Mouse (Mus musculus) G1E-ER4 (cell line): ENCODE data around the gene Nfu1. TPM values are rescaled to one million over a fixed set of nuclear protein-coding genes. Genes with fewer than 3 reads are reported as not detected.

Experiments used
- GATA1 ChIP-seq: IDR thresholded peaks from one replicate; pipeline ENCODE4 v1.8.0; 2012; ENCODE audit warnings: low read length, inconsistent platforms
- polyA plus RNA-seq: library from polyadenylated mRNA; stranded (reverse); fragments of >175 nt; gene quantifications from 2 replicates; pipeline ENCODE4 v1.2.3, GENCODE M21; 2012

Nfu1 gene
- polyA plus RNA-seq = 60.3 and 98.9 TPM in 2 replicates

- no peak for TF ChIP-seq GATA1
Measured at GRCm38 (mm10) chr6:87008887-87009286, at the start of gene Nfu1. Gene Nfu1, plus strand, starts transcription at chr6:87009236.

- no peak for TF ChIP-seq GATA1
Measured at GRCm38 (mm10) chr6:86963987-86964685, 44.9 kb upstream of the Nfu1 start.

GRCm38 (mm10) chr6:86967166-86967565 is 41.9 kb upstream of the Nfu1 start:
- TF ChIP-seq GATA1 = no peak

GRCm38 (mm10) chr6:86973956-86974355 is 35.1 kb upstream of the Nfu1 start:
- TF ChIP-seq GATA1 = no peak

- TF ChIP-seq GATA1 = no peak
Measured at GRCm38 (mm10) chr6:86978156-86978908, 30.7 kb upstream of the Nfu1 start.

GRCm38 (mm10) chr6:86978909-86979265 is 30.1 kb upstream of the Nfu1 start:
- TF ChIP-seq GATA1 = no peak

GRCm38 (mm10) chr6:86981206-86981605 is 27.8 kb upstream of the Nfu1 start:
- no peak for TF ChIP-seq GATA1

- TF ChIP-seq GATA1 = no peak
Measured at GRCm38 (mm10) chr6:86985314-86986106, 23.5 kb upstream of the Nfu1 start.

- no peak for TF ChIP-seq GATA1
Measured at GRCm38 (mm10) chr6:86989576-86989975, 19.5 kb upstream of the Nfu1 start.

GRCm38 (mm10) chr6:86991041-86991440 is 18.0 kb upstream of the Nfu1 start:
- TF ChIP-seq GATA1 = no peak

- TF ChIP-seq GATA1 = no peak
Measured at GRCm38 (mm10) chr6:86992349-86992748, 16.7 kb upstream of the Nfu1 start.

GRCm38 (mm10) chr6:86994254-86994653 is 14.8 kb upstream of the Nfu1 start:
- TF ChIP-seq GATA1 = no peak

GRCm38 (mm10) chr6:86996629-86997307 is 12.3 kb upstream of the Nfu1 start:
- no peak for TF ChIP-seq GATA1

GRCm38 (mm10) chr6:86997360-86997759 is 11.7 kb upstream of the Nfu1 start:
- TF ChIP-seq GATA1 = no peak

- TF ChIP-seq GATA1 = no peak
Measured at GRCm38 (mm10) chr6:87001995-87002394, 7.0 kb upstream of the Nfu1 start.
